Mouse (Mus musculus) heart, embryonic 13.5 days (tissue): ENCODE results near the gene Gm27021. TPM values are rescaled to one million over a fixed set of nuclear protein-coding genes. Genes with fewer than 3 reads are reported as not detected.
"Not testable (repeated sequence)": the region's sequence is repeated elsewhere in the genome, so short reads cannot be mapped to it uniquely, and the experiment has no call there.

Experiments
- ATAC-seq: fragments of 200-750 bp; cut with Nextera tagmentation; 2 replicates; pipeline ENCODE4 v1.8.0; 2017; ENCODE audit warnings: moderate TSS enrichment; ENCODE audit not compliant: insufficient number of reproducible peaks, low FRiP score, low TSS enrichment; ENCODE audit errors: extremely low read depth
- H3K27ac ChIP-seq: fragments of 300-500 bp; sonication (generic); replicated peaks from 2 replicates; pipeline ENCODE4 v1.5.1; 2015; ENCODE audit warnings: moderate library complexity, mild to moderate bottlenecking, inconsistent platforms
- H3K27me3 ChIP-seq: fragments of 300-500 bp; sonication (generic); replicated peaks from 2 replicates; pipeline ENCODE4 v1.6.1; 2015; ENCODE audit warnings: mild to moderate bottlenecking, inconsistent platforms
- H3K36me3 ChIP-seq: fragments of 300-500 bp; sonication (generic); 2 replicates; pipeline ENCODE4 v1.6.1; 2015; ENCODE audit warnings: mild to moderate bottlenecking, inconsistent platforms
- H3K4me1 ChIP-seq: fragments of 300-500 bp; sonication (generic); 2 replicates; pipeline ENCODE4 v1.6.1; 2015; ENCODE audit warnings: inconsistent platforms
- H3K4me2 ChIP-seq: fragments of 300-500 bp; sonication (generic); 2 replicates; pipeline ENCODE4 v1.6.1; 2015; ENCODE audit warnings: inconsistent platforms, mild to moderate bottlenecking, moderate library complexity
- H3K4me3 ChIP-seq: fragments of 300-500 bp; sonication (generic); 2 replicates; pipeline ENCODE4 v1.5.1; 2015; ENCODE audit warnings: moderate library complexity, mild to moderate bottlenecking, inconsistent platforms
- H3K9ac ChIP-seq: fragments of 300-500 bp; sonication (generic); 2 replicates; pipeline ENCODE4 v1.6.1; 2015; ENCODE audit warnings: inconsistent platforms, mild to moderate bottlenecking, moderate library complexity
- H3K9me3 ChIP-seq: fragments of 300-500 bp; sonication (generic); 2 replicates; pipeline ENCODE4 v1.6.1; 2016; ENCODE audit warnings: inconsistent platforms
- WGBS: fragments of 180-500 bp; shearing (Covaris S2); methylation state at CpG from one replicate; pipeline ENCODE4 v1.1.7; 2015; ENCODE audit warnings: mixed read lengths; 5-methylcytosine and 5-hydroxymethylcytosine counted together
- polyA plus RNA-seq: library from polyadenylated mRNA; unstranded; fragments of >200 nt; fragmentation: Nextera tagmentation; extraction: Ambion mirVana; gene quantifications from 2 replicates; pipeline ENCODE4 v1.2.1, GENCODE M21; 2015

Gene Gm27021
- polyA plus RNA-seq, 1 experiment from 2014 or later, result 2.0 TPM

- Histone ChIP-seq H3K4me1 (peaks cover 2% of the 10 kb centered on the region; the same call in 1 of the 2 replicates), H3K36me3 (no peaks in the 10 kb centered on the region), H3K4me2 (no peak overlapping the region), H3K9ac (peak overlapping the region; percentile 6; the same call in 1 of the 2 replicates), H3K9me3 (no peaks in the 10 kb centered on the region), H3K27ac (no peak overlapping the region), H3K27me3 (peaks cover 52% of the 10 kb centered on the region), H3K4me3 (no peak overlapping the region)
- 53% methylated on average over 5 of the region's 5 CpGs for WGBS
- no peak for ATAC-seq
Measured at GRCm38 (mm10) chr8:120685097-120685496, 17.2 kb upstream of the Gm27021 start.

GRCm38 (mm10) chr8:120684082-120684481 is 16.2 kb upstream of the Gm27021 start:
- Histone ChIP-seq H3K4me1 (peaks cover 4% of the 10 kb centered on the region; the same call in 1 of the 2 replicates), H3K4me3 (no peak overlapping the region), H3K36me3 (no peaks in the 10 kb centered on the region), H3K9ac (no peak overlapping the region), H3K4me2 (no peak overlapping the region), H3K27ac (no peak overlapping the region), H3K9me3 (no peaks in the 10 kb centered on the region), H3K27me3 (peaks cover 54% of the 10 kb centered on the region)
- 61% methylated on average over 5 of the region's 5 CpGs for WGBS
- ATAC-seq, result no peak

- ATAC-seq, result no peak
- 13% methylated on average over 10 of the region's 10 CpGs for WGBS
- Histone ChIP-seq H3K9ac (no peak overlapping the region), H3K4me3 (no peak overlapping the region), H3K36me3 (no peaks in the 10 kb centered on the region), H3K27me3 (peaks cover 52% of the 10 kb centered on the region), H3K9me3 (no peaks in the 10 kb centered on the region), H3K4me1 (peaks cover 4% of the 10 kb centered on the region; the same call in 1 of the 2 replicates), H3K27ac (no peak overlapping the region), H3K4me2 (no peak overlapping the region)
Measured at GRCm38 (mm10) chr8:120683602-120684001, 15.7 kb upstream of the Gm27021 start.

- ATAC-seq, result no peak
- no peak overlapping the region for H3K4me2 ChIP-seq
- no peak overlapping the region for H3K9ac ChIP-seq
- peaks cover 4% of the 10 kb centered on the region; the same call in 1 of the 2 replicates for H3K4me1 ChIP-seq
- peaks cover 9% of the 10 kb centered on the region for H3K36me3 ChIP-seq
- no peak overlapping the region for H3K27ac ChIP-seq
- 73% methylated on average over 10 of the region's 10 CpGs for WGBS
- H3K9me3 ChIP-seq, result no peaks in the 10 kb centered on the region
- H3K27me3 ChIP-seq, result peaks cover 30% of the 10 kb centered on the region
- H3K4me3 ChIP-seq, result no peak overlapping the region
Measured at GRCm38 (mm10) chr8:120681113-120681512, 13.2 kb upstream of the Gm27021 start.

- WGBS, result 49% methylated on average over 7 of the region's 7 CpGs
- not testable (repeated sequence) for ATAC-seq, H3K4me2 ChIP-seq, H3K4me3 ChIP-seq, H3K9me3 ChIP-seq, H3K27ac ChIP-seq, H3K4me1 ChIP-seq
- Histone ChIP-seq H3K27me3 (peaks cover 28% of the 10 kb centered on the region), H3K36me3 (peaks cover 16% of the 10 kb centered on the region), H3K9ac (peak overlapping the region; percentile 2)
Measured at GRCm38 (mm10) chr8:120680405-120680804, 12.5 kb upstream of the Gm27021 start.

GRCm38 (mm10) chr8:120679629-120680387 is 11.9 kb upstream of the Gm27021 start:
- H3K27ac ChIP-seq, result no peak overlapping the region
- peaks cover 22% of the 10 kb centered on the region for H3K36me3 ChIP-seq
- no peaks in the 10 kb centered on the region for H3K9me3 ChIP-seq
- peaks cover 28% of the 10 kb centered on the region for H3K27me3 ChIP-seq
- ATAC-seq, result no peak
- no peak overlapping the region for H3K4me3 ChIP-seq
- no peak overlapping the region for H3K4me2 ChIP-seq
- H3K9ac ChIP-seq, result peak overlapping the region; percentile 2
- WGBS, result 22% methylated on average over 11 of the region's 11 CpGs
- H3K4me1 ChIP-seq, result peaks cover 4% of the 10 kb centered on the region; the same call in 1 of the 2 replicates

- no peak overlapping the region for H3K27ac ChIP-seq
- H3K9ac ChIP-seq, result no peak overlapping the region
- ATAC-seq, result no peak
- WGBS, result 12% methylated on average over 10 of the region's 10 CpGs
- H3K4me2 ChIP-seq, result no peak overlapping the region
- H3K27me3 ChIP-seq, result peaks cover 28% of the 10 kb centered on the region
- H3K9me3 ChIP-seq, result no peaks in the 10 kb centered on the region
- H3K36me3 ChIP-seq, result peaks cover 31% of the 10 kb centered on the region
- H3K4me3 ChIP-seq, result no peak overlapping the region
- peaks cover 4% of the 10 kb centered on the region; the same call in 1 of the 2 replicates for H3K4me1 ChIP-seq
Measured at GRCm38 (mm10) chr8:120678447-120678846, 10.6 kb upstream of the Gm27021 start.

- H3K4me2 ChIP-seq, result no peak overlapping the region
- peaks cover 59% of the 10 kb centered on the region for H3K36me3 ChIP-seq
- H3K27me3 ChIP-seq, result peaks cover 12% of the 10 kb centered on the region
- no peak overlapping the region for H3K9ac ChIP-seq
- 67% methylated on average over 8 of the region's 8 CpGs for WGBS
- peaks cover 19% of the 10 kb centered on the region for H3K4me1 ChIP-seq
- H3K4me3 ChIP-seq, result no peak overlapping the region
- no peaks in the 10 kb centered on the region for H3K9me3 ChIP-seq
- no peak overlapping the region for H3K27ac ChIP-seq
- ATAC-seq, result no peak
Measured at GRCm38 (mm10) chr8:120675718-120676117, 7.8 kb upstream of the Gm27021 start.

GRCm38 (mm10) chr8:120673298-120673697 is 5.4 kb upstream of the Gm27021 start:
- Histone ChIP-seq H3K4me3 (no peak overlapping the region), H3K9me3 (no peaks in the 10 kb centered on the region), H3K27me3 (no peaks in the 10 kb centered on the region; the same call in 1 of the 2 replicates), H3K36me3 (peaks cover 74% of the 10 kb centered on the region), H3K27ac (no peak overlapping the region), H3K4me2 (no peak overlapping the region), H3K4me1 (peaks cover 35% of the 10 kb centered on the region), H3K9ac (no peak overlapping the region)
- 92% methylated on average over 7 of the region's 7 CpGs for WGBS
- ATAC-seq, result no peak

- H3K9me3 ChIP-seq, result no peaks in the 10 kb centered on the region
- no peak overlapping the region for H3K9ac ChIP-seq
- peaks cover 35% of the 10 kb centered on the region for H3K4me1 ChIP-seq
- no peak overlapping the region for H3K4me3 ChIP-seq
- peaks cover 74% of the 10 kb centered on the region for H3K36me3 ChIP-seq
- no peak overlapping the region for H3K4me2 ChIP-seq
- ATAC-seq, result no peak
- no peak overlapping the region for H3K27ac ChIP-seq
- H3K27me3 ChIP-seq, result no peaks in the 10 kb centered on the region; the same call in 1 of the 2 replicates
- 88% methylated on average over 16 of the region's 16 CpGs for WGBS
Measured at GRCm38 (mm10) chr8:120672626-120673229, 4.8 kb upstream of the Gm27021 start.

- H3K27ac ChIP-seq, result no peak overlapping the region
- H3K4me2 ChIP-seq, result no peak overlapping the region
- 79% methylated on average over 6 of the region's 6 CpGs for WGBS
- no peak overlapping the region for H3K9ac ChIP-seq
- H3K9me3 ChIP-seq, result no peaks in the 10 kb centered on the region
- peaks cover 38% of the 10 kb centered on the region for H3K4me1 ChIP-seq
- no peak for ATAC-seq
- H3K4me3 ChIP-seq, result no peak overlapping the region
- no peaks in the 10 kb centered on the region for H3K27me3 ChIP-seq
- peaks cover 68% of the 10 kb centered on the region for H3K36me3 ChIP-seq
Measured at GRCm38 (mm10) chr8:120671775-120672174, 3.9 kb upstream of the Gm27021 start.
